Mouse (Mus musculus): ENCODE data around the gene Myadm. TPM values are rescaled to one million over a fixed set of nuclear protein-coding genes. Genes with fewer than 3 reads are reported as not detected.
A peak's percentile ranks its signal among the peaks of the same experiment; 100 is the strongest.
"Not testable (repeated sequence)": the region's sequence is repeated elsewhere in the genome, so short reads cannot be mapped to it uniquely, and the experiment has no call there.

The Myadm gene
- polyA plus RNA-seq, 1 experiment from 2014 or later = 178 TPM

- no peak overlapping the region for H3K27ac ChIP-seq (replicated peaks; ENCODE audit: low read depth, low read length)
- ATAC-seq (ENCODE audit: low read depth) (no peak), DNase-seq (ENCODE audit: low spot score) (no peak)
- no peak overlapping the region for H3K4me2 ChIP-seq (ENCODE audit: low read depth, low read length)
- H3K4me3 ChIP-seq (ENCODE audit: low read depth, low read length) = no peak overlapping the region
- H3K9ac ChIP-seq (ENCODE audit: low read depth, low read length) = no peak overlapping the region
- no peaks in the 10 kb centered on the region for H3K36me3 ChIP-seq (ENCODE audit: control insufficient read depth, insufficient read depth, low read length)
- WGBS = 80% methylated on average over 11 of the region's 11 CpGs
- no peaks in the 10 kb centered on the region for H3K9me3 ChIP-seq (ENCODE audit: control insufficient read depth, low read length)
- no peaks in the 10 kb centered on the region for H3K4me1 ChIP-seq (ENCODE audit: control insufficient read depth, insufficient read depth, low read length)
- no peaks in the 10 kb centered on the region for H3K27me3 ChIP-seq (replicated peaks; ENCODE audit: control insufficient read depth, insufficient read depth, low read length)
Measured at GRCm38 (mm10) chr7:3283081-3283875, 5.6 kb upstream of the Myadm start.

- H3K9ac ChIP-seq (ENCODE audit: low read depth, low read length) = no peak overlapping the region
- H3K4me3 ChIP-seq (ENCODE audit: low read depth, low read length) = no peak overlapping the region
- H3K27me3 ChIP-seq (replicated peaks; ENCODE audit: control insufficient read depth, insufficient read depth, low read length) = no peaks in the 10 kb centered on the region
- 0 out of 2 replicates have a peak, but pooled peaks cover 1% of the 10 kb centered on the region for H3K4me1 ChIP-seq (ENCODE audit: control insufficient read depth, insufficient read depth, low read length)
- 84% methylated on average over 10 of the region's 10 CpGs for WGBS
- no peaks in the 10 kb centered on the region for H3K36me3 ChIP-seq (ENCODE audit: control insufficient read depth, insufficient read depth, low read length)
- H3K4me2 ChIP-seq (ENCODE audit: low read depth, low read length) = no peak overlapping the region
- ATAC-seq (ENCODE audit: low read depth) (no peak), DNase-seq (ENCODE audit: low spot score) (no peak)
- H3K9me3 ChIP-seq (ENCODE audit: control insufficient read depth, low read length) = no peaks in the 10 kb centered on the region
- H3K27ac ChIP-seq (replicated peaks; ENCODE audit: low read depth, low read length) = no peak overlapping the region
Measured at GRCm38 (mm10) chr7:3284604-3285003, 4.3 kb upstream of the Myadm start.

- WGBS = 89% methylated on average over 5 of the region's 5 CpGs
Measured at GRCm38 (mm10) chr7:3286036-3286435, 2.8 kb upstream of the Myadm start.

GRCm38 (mm10) chr7:3287186-3287585 is 1.7 kb upstream of the Myadm start:
- H3K27ac ChIP-seq (replicated peaks; ENCODE audit: low read depth, low read length) = no peak overlapping the region
- whole genome bisulfite sequencing = 42% methylated on average over 7 of the region's 7 CpGs

More at GRCm38 (mm10) chr7:3286036-3286435, 2.8 kb upstream of the Myadm start:
- Histone ChIP-seq H3K27me3 (replicated peaks; ENCODE audit: control insufficient read depth, insufficient read depth, low read length) (no peaks in the 10 kb centered on the region), H3K4me1 (ENCODE audit: control insufficient read depth, insufficient read depth, low read length) (peaks cover 7% of the 10 kb centered on the region), H3K4me3 (ENCODE audit: low read depth, low read length) (no peak overlapping the region), H3K36me3 (ENCODE audit: control insufficient read depth, insufficient read depth, low read length) (no peaks in the 10 kb centered on the region), H3K4me2 (ENCODE audit: low read depth, low read length) (no peak overlapping the region), H3K9ac (ENCODE audit: low read depth, low read length) (no peak overlapping the region), H3K9me3 (ENCODE audit: control insufficient read depth, low read length) (no peaks in the 10 kb centered on the region), H3K27ac (replicated peaks; ENCODE audit: low read depth, low read length) (no peak overlapping the region)
- ATAC-seq (ENCODE audit: low read depth) = no peak
- no peak for DNase-seq (ENCODE audit: low spot score)

GRCm38 (mm10) chr7:3290257-3291033 is 1.6 kb downstream of the Myadm start:
- H3K36me3 ChIP-seq (ENCODE audit: control insufficient read depth, insufficient read depth, low read length) = peaks cover 8% of the 10 kb centered on the region; the same call in 1 of the 2 replicates
- DNase-seq (ENCODE audit: low spot score) (peak; percentile 98), ATAC-seq (ENCODE audit: low read depth) (peak; percentile 91)
- peak overlapping the region; percentile 45 for H3K4me3 ChIP-seq (ENCODE audit: low read depth, low read length)
- H3K27me3 ChIP-seq (replicated peaks; ENCODE audit: control insufficient read depth, insufficient read depth, low read length) = no peaks in the 10 kb centered on the region
- H3K9me3 ChIP-seq (ENCODE audit: control insufficient read depth, low read length) = no peaks in the 10 kb centered on the region
- H3K9ac ChIP-seq (ENCODE audit: low read depth, low read length) = peak overlapping the region; percentile 69
- peak overlapping the region; percentile 95 for H3K27ac ChIP-seq (replicated peaks; ENCODE audit: low read depth, low read length)
- peaks cover 17% of the 10 kb centered on the region for H3K4me1 ChIP-seq (ENCODE audit: control insufficient read depth, insufficient read depth, low read length)
- peak overlapping the region; percentile 75 for H3K4me2 ChIP-seq (ENCODE audit: low read depth, low read length)
- 2% methylated on average over 15 of the region's 18 CpGs for WGBS

More at GRCm38 (mm10) chr7:3287186-3287585, 1.7 kb upstream of the Myadm start:
- H3K4me1 ChIP-seq (ENCODE audit: control insufficient read depth, insufficient read depth, low read length) = peaks cover 13% of the 10 kb centered on the region
- no peaks in the 10 kb centered on the region for H3K36me3 ChIP-seq (ENCODE audit: control insufficient read depth, insufficient read depth, low read length)
- ATAC-seq (ENCODE audit: low read depth) = no peak
- H3K9me3 ChIP-seq (ENCODE audit: control insufficient read depth, low read length) = no peaks in the 10 kb centered on the region
- no peak overlapping the region for H3K9ac ChIP-seq (ENCODE audit: low read depth, low read length)
- H3K27me3 ChIP-seq (replicated peaks; ENCODE audit: control insufficient read depth, insufficient read depth, low read length) = no peaks in the 10 kb centered on the region
- H3K4me3 ChIP-seq (ENCODE audit: low read depth, low read length) = no peak overlapping the region
- no peak overlapping the region for H3K4me2 ChIP-seq (ENCODE audit: low read depth, low read length)
- DNase-seq (ENCODE audit: low spot score) = peak; percentile 54

- peak overlapping the region; percentile 69 for H3K9ac ChIP-seq (ENCODE audit: low read depth, low read length)
- peak; percentile 60 for DNase-seq (ENCODE audit: low spot score)
Measured at GRCm38 (mm10) chr7:3291197-3291596, 2.3 kb downstream of the Myadm start.

GRCm38 (mm10) chr7:3291764-3292163 is 2.9 kb downstream of the Myadm start:
- H3K27me3 ChIP-seq (replicated peaks; ENCODE audit: control insufficient read depth, insufficient read depth, low read length) = no peaks in the 10 kb centered on the region
- H3K27ac ChIP-seq (replicated peaks; ENCODE audit: low read depth, low read length) = peak overlapping the region; percentile 95
- 59% methylated on average over 3 of the region's 3 CpGs for WGBS
- 0 out of 2 replicates have a peak overlapping the region, but pooled peaks have one; percentile 62 for H3K9ac ChIP-seq (ENCODE audit: low read depth, low read length)
- H3K9me3 ChIP-seq (ENCODE audit: control insufficient read depth, low read length) = no peaks in the 10 kb centered on the region
- ATAC-seq (ENCODE audit: low read depth) (no peak), DNase-seq (ENCODE audit: low spot score) (no peak)
- H3K4me3 ChIP-seq (ENCODE audit: low read depth, low read length) = peak overlapping the region; percentile 45
- peaks cover 17% of the 10 kb centered on the region for H3K4me1 ChIP-seq (ENCODE audit: control insufficient read depth, insufficient read depth, low read length)
- peak overlapping the region; percentile 75 for H3K4me2 ChIP-seq (ENCODE audit: low read depth, low read length)
- H3K36me3 ChIP-seq (ENCODE audit: control insufficient read depth, insufficient read depth, low read length) = peaks cover 17% of the 10 kb centered on the region

More at GRCm38 (mm10) chr7:3291197-3291596, 2.3 kb downstream of the Myadm start:
- 26% methylated on average over 6 of the region's 6 CpGs for WGBS
- Histone ChIP-seq H3K4me3 (ENCODE audit: low read depth, low read length) (peak overlapping the region; percentile 45), H3K27me3 (replicated peaks; ENCODE audit: control insufficient read depth, insufficient read depth, low read length) (no peaks in the 10 kb centered on the region), H3K4me1 (ENCODE audit: control insufficient read depth, insufficient read depth, low read length) (peaks cover 17% of the 10 kb centered on the region), H3K4me2 (ENCODE audit: low read depth, low read length) (peak overlapping the region; percentile 75), H3K27ac (replicated peaks; ENCODE audit: low read depth, low read length) (peak overlapping the region; percentile 95), H3K36me3 (ENCODE audit: control insufficient read depth, insufficient read depth, low read length) (peaks cover 11% of the 10 kb centered on the region; the same call in 1 of the 2 replicates), H3K9me3 (ENCODE audit: control insufficient read depth, low read length) (no peaks in the 10 kb centered on the region)
- no peak for ATAC-seq (ENCODE audit: low read depth)

GRCm38 (mm10) chr7:3292271-3292670 is 3.4 kb downstream of the Myadm start:
- ATAC-seq (ENCODE audit: low read depth); H3K27me3 ChIP-seq (replicated peaks; ENCODE audit: control insufficient read depth, insufficient read depth, low read length): not testable (repeated sequence)
- H3K9ac ChIP-seq (ENCODE audit: low read depth, low read length) = 0 out of 2 replicates have a peak overlapping the region, but pooled peaks have one; percentile 62

More at GRCm38 (mm10) chr7:3292271-3292670, 3.4 kb downstream of the Myadm start:
- Histone ChIP-seq H3K4me2 (ENCODE audit: low read depth, low read length) (peak overlapping the region; percentile 75), H3K36me3 (ENCODE audit: control insufficient read depth, insufficient read depth, low read length) (peaks cover 22% of the 10 kb centered on the region), H3K4me1 (ENCODE audit: control insufficient read depth, insufficient read depth, low read length) (peaks cover 17% of the 10 kb centered on the region), H3K27ac (replicated peaks; ENCODE audit: low read depth, low read length) (peak overlapping the region; percentile 95), H3K4me3 (ENCODE audit: low read depth, low read length) (peak overlapping the region; percentile 42)
- WGBS = 73% methylated on average over 10 of the region's 12 CpGs
- DNase-seq (ENCODE audit: low spot score); H3K9me3 ChIP-seq (ENCODE audit: control insufficient read depth, low read length): not testable (repeated sequence)

Data from embryonic facial prominence, embryonic 14.5 days (tissue).